Mouse (Mus musculus) megakaryocyte-erythroid progenitor cell, adult 5-6 weeks (primary cell): ENCODE data around the gene Selenok. TPM values are rescaled to one million over a fixed set of nuclear protein-coding genes. Genes with fewer than 3 reads are reported as not detected.

ENCODE experiments used
- ATAC-seq: replicated peaks from 2 replicates; pipeline ENCODE4 v1.8.0; 2016; ENCODE audit warnings: mild to moderate bottlenecking, inconsistent platforms; ENCODE audit not compliant: severe bottlenecking, poor library complexity, low FRiP score, low TSS enrichment
- total RNA-seq, 2 experiments: library from RNA; stranded (forward) in 1 of 2; stranded (reverse) in 1 of 2; fragments of 200-1000, 215-1000 nt in 1 of 2; fragments of >200 nt in 1 of 2; fragmentation: Nextera tagmentation in 1 of 2; gene quantifications; 2 replicates each; pipeline ENCODE4 v1.2.3; 2014 to 2017

Selenok gene
- total RNA-seq, 2 experiments from 2014 or later = 42.7 to 101 TPM

- ATAC-seq = no peak
Measured at GRCm38 (mm10) chr14:30022471-30022870, 54.4 kb downstream of the Selenok start.

GRCm38 (mm10) chr14:30024387-30024786 is 56.3 kb downstream of the Selenok start:
- no peak for ATAC-seq

Other genes starting within 250 kb of the Selenok start
- gene Cacna2d3, start 246.4 kb upstream of the Selenok start, total RNA-seq (2014; fragmentation: Nextera tagmentation) = not detected in 2 replicates
- gene Cacna2d3, start 246.4 kb upstream of the Selenok start, total RNA-seq (2017) = not detected in 2 replicates
- gene Actr8, start 10.0 kb downstream of the Selenok start, total RNA-seq (2014; fragmentation: Nextera tagmentation) = 29.2 and 29.7 TPM in 2 replicates
- gene Actr8, start 10.0 kb downstream of the Selenok start, total RNA-seq (2017) = 24.0 and 54.9 TPM in 2 replicates
- 0.17 TPM in 1 of 2 replicates, not detected in the other for gene Il17rb, start 40.6 kb downstream of the Selenok start, total RNA-seq (2014; fragmentation: Nextera tagmentation)
- not detected in 2 replicates for gene Il17rb, start 40.6 kb downstream of the Selenok start, total RNA-seq (2017)
- gene Chdh, start 40.7 kb downstream of the Selenok start, total RNA-seq (2014; fragmentation: Nextera tagmentation) = 0.11 and 0.84 TPM in 2 replicates
- 0.14 and 1.0 TPM in 2 replicates for gene Chdh, start 40.7 kb downstream of the Selenok start, total RNA-seq (2017)